Mouse (Mus musculus): ENCODE measurements around the gene Hal. TPM values are rescaled to one million over a fixed set of nuclear protein-coding genes. Genes with fewer than 3 reads are reported as not detected.

The Hal gene
- total and polyA plus RNA-seq, 3 experiments, result 0.11 TPM; not detected in 2

DNA sequence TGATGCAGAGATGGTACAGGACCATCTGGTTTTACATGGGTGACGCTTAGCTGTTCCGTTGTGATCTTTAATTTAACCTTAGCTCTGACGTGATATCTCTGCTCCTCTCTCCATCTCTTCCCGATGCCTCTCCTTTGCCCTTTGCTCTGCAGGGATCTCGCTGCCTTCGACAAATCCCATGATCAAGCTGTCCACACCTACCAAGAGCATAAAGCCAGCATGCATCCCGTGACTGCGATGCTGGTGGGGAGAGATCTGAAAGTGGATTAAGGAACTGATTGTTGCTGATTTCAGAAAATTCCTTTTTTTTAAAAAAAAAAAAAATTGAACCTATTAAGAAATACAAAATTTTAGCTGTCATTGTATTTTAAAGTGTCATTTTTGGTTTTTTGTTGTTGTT, 4.1 kb upstream of the Hal start:
- TF ChIP-seq CTCF (IDR thresholded peaks at IDR 0.05; ENCODE audit: low read depth, low read length) (no peak), GATA1 (IDR thresholded peaks at IDR 0.05; ENCODE audit: borderline replicate concordance, low read length) (no peak), TAL1 (conservative IDR thresholded peaks at IDR 0.05; ENCODE audit: low read depth, low read length) (no peak), POLR2AphosphoS5 (IDR thresholded peaks at IDR 0.05; ENCODE audit: insufficient replicate concordance, low read depth, low read length) (no peak), GATA2 (IDR thresholded peaks at IDR 0.05; ENCODE audit: borderline replicate concordance, low read depth, low read length) (no peak)
- H3K4me3 ChIP-seq (ENCODE audit: low read depth, low read length), result no peak overlapping the region
- peaks cover 68% of the 10 kb centered on the region for H3K36me3 ChIP-seq (replicated peaks)
- ATAC-seq (ENCODE audit: extremely low read depth, insufficient number of reproducible peaks, low FRiP score, poor library complexity, severe bottlenecking), result no peak
- peaks cover 28% of the 10 kb centered on the region for H3K4me1 ChIP-seq (ENCODE audit: insufficient read depth, low read depth, low read length)
- no peak for DNase-seq (ENCODE audit: low spot score)
- H3K27me3 ChIP-seq (ENCODE audit: insufficient read depth, low read length), result peaks cover 4% of the 10 kb centered on the region
- no peaks in the 10 kb centered on the region for H3K9me3 ChIP-seq (replicated peaks)

DNA sequence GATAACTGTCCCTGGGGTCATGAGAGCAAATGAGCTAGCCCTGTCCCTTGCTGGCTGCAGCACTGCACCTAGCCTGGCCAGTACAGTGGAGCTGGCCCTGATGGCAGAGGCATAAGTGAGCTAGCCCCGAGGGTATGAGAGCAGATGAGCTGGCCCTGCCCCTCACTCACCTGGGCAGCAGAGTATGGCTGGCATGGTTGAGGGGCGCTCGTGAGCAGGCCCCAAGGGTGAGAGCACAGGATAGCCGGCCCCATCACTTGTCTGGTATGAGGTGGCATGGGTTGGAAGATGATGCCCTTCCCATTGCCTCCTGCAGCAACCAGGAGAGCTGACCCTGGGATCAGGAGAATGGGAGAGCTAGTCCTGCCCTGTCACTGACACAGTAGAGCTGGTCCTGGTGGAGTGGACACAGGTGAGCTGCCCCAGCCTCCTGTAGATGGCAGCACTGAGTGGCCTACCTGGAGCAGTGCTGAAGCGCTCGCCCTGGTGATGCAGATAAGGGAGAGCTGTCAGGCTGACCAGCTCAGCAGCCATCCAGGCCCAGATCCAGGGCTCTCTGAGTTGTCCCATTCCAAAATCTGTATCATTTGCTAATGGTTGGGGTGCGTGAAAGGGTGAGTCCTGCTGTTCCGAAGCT, 3.4 kb upstream of the Hal start:
- Histone ChIP-seq H3K4me3 (ENCODE audit: low read depth, low read length) (no peak overlapping the region), H3K27me3 (ENCODE audit: insufficient read depth, low read length) (peaks cover 7% of the 10 kb centered on the region), H3K4me1 (ENCODE audit: insufficient read depth, low read depth, low read length) (peaks cover 28% of the 10 kb centered on the region), H3K9me3 (replicated peaks) (no peaks in the 10 kb centered on the region), H3K36me3 (replicated peaks) (peaks cover 61% of the 10 kb centered on the region)
- TF ChIP-seq CTCF (IDR thresholded peaks at IDR 0.05; ENCODE audit: low read depth, low read length) (no peak), TAL1 (conservative IDR thresholded peaks at IDR 0.05; ENCODE audit: low read depth, low read length) (no peak), GATA2 (IDR thresholded peaks at IDR 0.05; ENCODE audit: borderline replicate concordance, low read depth, low read length) (no peak), GATA1 (IDR thresholded peaks at IDR 0.05; ENCODE audit: borderline replicate concordance, low read length) (no peak), POLR2AphosphoS5 (IDR thresholded peaks at IDR 0.05; ENCODE audit: insufficient replicate concordance, low read depth, low read length) (no peak)
- ATAC-seq (ENCODE audit: extremely low read depth, insufficient number of reproducible peaks, low FRiP score, poor library complexity, severe bottlenecking) (no peak), DNase-seq (ENCODE audit: low spot score) (peak; percentile 2)

DNA sequence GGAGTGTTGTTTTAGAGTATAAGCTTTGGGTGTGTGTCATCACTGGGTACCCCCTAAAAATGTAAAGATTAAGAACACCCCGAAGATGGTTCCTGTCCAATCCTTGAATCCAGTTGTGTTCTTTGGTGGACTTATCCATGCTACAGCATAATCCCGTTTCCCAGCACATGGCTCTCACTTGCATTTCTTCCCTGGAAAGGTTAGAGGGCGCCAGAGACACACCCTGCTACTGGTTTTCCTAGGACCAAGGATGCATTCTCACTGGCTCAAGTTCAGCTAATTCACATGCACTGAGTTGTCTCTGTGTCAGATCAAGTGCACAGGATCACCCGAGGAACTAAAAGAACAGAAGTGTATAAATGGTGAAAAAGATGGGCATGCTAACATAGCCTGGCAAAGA, 1.9 kb upstream of the Hal start:
- TF ChIP-seq GATA2 (IDR thresholded peaks at IDR 0.05; ENCODE audit: borderline replicate concordance, low read depth, low read length), result no peak
- no peak for TF ChIP-seq POLR2AphosphoS5 (IDR thresholded peaks at IDR 0.05; ENCODE audit: insufficient replicate concordance, low read depth, low read length)
- no peak for TF ChIP-seq CTCF (IDR thresholded peaks at IDR 0.05; ENCODE audit: low read depth, low read length)
- TF ChIP-seq TAL1 (conservative IDR thresholded peaks at IDR 0.05; ENCODE audit: low read depth, low read length), result no peak
- no peak for TF ChIP-seq GATA1 (IDR thresholded peaks at IDR 0.05; ENCODE audit: borderline replicate concordance, low read length)
- DNase-seq (ENCODE audit: low spot score) (no peak), ATAC-seq (ENCODE audit: extremely low read depth, insufficient number of reproducible peaks, low FRiP score, poor library complexity, severe bottlenecking) (no peak)
- Histone ChIP-seq H3K36me3 (replicated peaks) (peaks cover 47% of the 10 kb centered on the region), H3K27me3 (ENCODE audit: insufficient read depth, low read length) (peaks cover 11% of the 10 kb centered on the region), H3K9me3 (replicated peaks) (no peaks in the 10 kb centered on the region), H3K4me1 (ENCODE audit: insufficient read depth, low read depth, low read length) (peaks cover 28% of the 10 kb centered on the region), H3K4me3 (ENCODE audit: low read depth, low read length) (no peak overlapping the region)

DNA sequence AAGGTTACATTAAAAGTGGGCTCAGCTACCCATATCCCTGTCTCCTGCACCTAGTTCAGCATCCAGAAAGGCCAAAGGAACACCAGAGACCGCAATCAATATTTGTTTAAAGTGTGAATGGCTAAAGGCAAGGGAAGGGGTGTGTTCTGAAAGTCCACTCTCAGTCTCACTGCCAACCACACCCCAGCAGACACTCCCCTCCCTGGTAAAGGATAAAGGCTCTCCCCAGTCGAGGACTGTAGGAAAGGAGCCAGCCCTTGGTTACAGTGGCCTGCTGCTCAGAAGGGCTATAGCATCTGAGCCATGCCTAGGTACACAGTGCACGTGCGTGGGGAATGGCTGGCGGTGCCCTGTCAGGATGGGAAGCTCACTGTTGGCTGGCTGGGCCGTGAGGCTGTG, 259 bp downstream of the Hal start:
- TF ChIP-seq GATA1 (IDR thresholded peaks at IDR 0.05; ENCODE audit: borderline replicate concordance, low read length), result no peak
- no peak for TF ChIP-seq POLR2AphosphoS5 (IDR thresholded peaks at IDR 0.05; ENCODE audit: insufficient replicate concordance, low read depth, low read length)
- no peak for TF ChIP-seq CTCF (IDR thresholded peaks at IDR 0.05; ENCODE audit: low read depth, low read length)
- TF ChIP-seq TAL1 (conservative IDR thresholded peaks at IDR 0.05; ENCODE audit: low read depth, low read length), result no peak
- no peak for TF ChIP-seq GATA2 (IDR thresholded peaks at IDR 0.05; ENCODE audit: borderline replicate concordance, low read depth, low read length)
- no peak for ATAC-seq (ENCODE audit: extremely low read depth, insufficient number of reproducible peaks, low FRiP score, poor library complexity, severe bottlenecking)

DNA sequence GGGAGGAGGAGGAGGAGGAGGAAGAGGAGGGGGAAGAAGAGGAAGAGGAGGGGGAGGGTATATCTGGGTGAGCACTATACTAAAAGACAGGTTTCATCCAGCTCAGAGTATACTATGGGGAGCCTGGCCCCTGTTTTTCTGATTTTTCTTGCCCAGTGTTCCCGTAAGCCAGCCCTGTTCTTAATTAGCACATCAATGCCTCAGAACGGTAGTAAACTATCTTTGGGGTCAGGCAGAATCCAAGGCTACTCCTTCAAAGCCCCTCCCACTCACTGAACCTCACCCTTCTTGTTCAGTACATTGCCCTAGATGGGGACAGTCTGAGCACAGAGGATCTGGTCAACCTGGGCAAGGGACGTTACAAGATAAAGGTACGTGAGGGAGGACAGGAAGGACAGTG, 1.9 kb downstream of the Hal start:
- DNase-seq (ENCODE audit: low spot score), result no peak
- no peak for ATAC-seq (ENCODE audit: extremely low read depth, insufficient number of reproducible peaks, low FRiP score, poor library complexity, severe bottlenecking)

More for the DNA sequence above, 259 bp downstream of the Hal start:
- peaks cover 26% of the 10 kb centered on the region for H3K36me3 ChIP-seq (replicated peaks)
- peaks cover 28% of the 10 kb centered on the region for H3K4me1 ChIP-seq (ENCODE audit: insufficient read depth, low read depth, low read length)
- peaks cover 24% of the 10 kb centered on the region for H3K27me3 ChIP-seq (ENCODE audit: insufficient read depth, low read length)
- peak overlapping the region; percentile 14; the same call in 1 of the 2 replicates for H3K4me3 ChIP-seq (ENCODE audit: low read depth, low read length)
- DNase-seq (ENCODE audit: low spot score), result no peak
- no peaks in the 10 kb centered on the region for H3K9me3 ChIP-seq (replicated peaks)

DNA sequence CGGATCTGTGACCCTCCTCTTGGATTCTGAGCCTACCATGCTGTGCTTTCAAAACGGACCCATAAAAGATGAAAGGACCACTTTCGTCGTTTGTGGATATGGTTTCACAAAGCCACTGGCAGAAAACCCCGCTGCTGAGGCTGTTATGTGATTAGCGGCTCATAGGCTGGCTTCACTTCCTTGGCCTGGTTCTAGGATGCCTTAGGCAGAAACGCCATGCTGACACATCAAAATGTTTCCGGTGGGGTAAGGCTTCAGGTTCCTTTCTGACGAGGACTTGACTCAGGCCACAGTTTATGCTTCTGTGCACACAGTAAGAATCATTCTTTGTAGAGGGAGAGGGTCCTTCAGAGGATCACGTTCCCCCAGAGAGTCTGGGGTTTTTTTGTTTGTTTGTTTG, 12.3 kb downstream of the Hal start:
- H3K9me3 ChIP-seq (replicated peaks), result no peaks in the 10 kb centered on the region
- ATAC-seq (ENCODE audit: extremely low read depth, insufficient number of reproducible peaks, low FRiP score, poor library complexity, severe bottlenecking) (no peak), DNase-seq (ENCODE audit: low spot score) (no peak)
- TF ChIP-seq TAL1 (conservative IDR thresholded peaks at IDR 0.05; ENCODE audit: low read depth, low read length), result no peak
- H3K4me1 ChIP-seq (ENCODE audit: insufficient read depth, low read depth, low read length), result peaks cover 4% of the 10 kb centered on the region; the same call in 1 of the 2 replicates
- no peak overlapping the region for H3K4me3 ChIP-seq (ENCODE audit: low read depth, low read length)
- no peaks in the 10 kb centered on the region for H3K36me3 ChIP-seq (replicated peaks)
- H3K27me3 ChIP-seq (ENCODE audit: insufficient read depth, low read length), result peaks cover 27% of the 10 kb centered on the region

More for the DNA sequence above, 1.9 kb downstream of the Hal start:
- Histone ChIP-seq H3K36me3 (replicated peaks) (peaks cover 13% of the 10 kb centered on the region), H3K9me3 (replicated peaks) (no peaks in the 10 kb centered on the region), H3K27me3 (ENCODE audit: insufficient read depth, low read length) (peaks cover 30% of the 10 kb centered on the region), H3K4me1 (ENCODE audit: insufficient read depth, low read depth, low read length) (peaks cover 23% of the 10 kb centered on the region), H3K4me3 (ENCODE audit: low read depth, low read length) (no peak overlapping the region)
- TF ChIP-seq GATA2 (IDR thresholded peaks at IDR 0.05; ENCODE audit: borderline replicate concordance, low read depth, low read length) (no peak), TAL1 (conservative IDR thresholded peaks at IDR 0.05; ENCODE audit: low read depth, low read length) (no peak), GATA1 (IDR thresholded peaks at IDR 0.05; ENCODE audit: borderline replicate concordance, low read length) (no peak), POLR2AphosphoS5 (IDR thresholded peaks at IDR 0.05; ENCODE audit: insufficient replicate concordance, low read depth, low read length) (no peak), CTCF (IDR thresholded peaks at IDR 0.05; ENCODE audit: low read depth, low read length) (no peak)

Measured in G1E (cell line).